Mouse (Mus musculus) G1E (cell line): Measurements from ENCODE around the gene Ugdh.

Source experiments
- CTCF ChIP-seq: IDR thresholded peaks from 2 replicates; pipeline ENCODE4 v1.5.1; 2012; ENCODE audit warnings: low read depth, low read length, inconsistent platforms, mixed read lengths
- GATA1 ChIP-seq: IDR thresholded peaks from 2 replicates; pipeline ENCODE4 v1.6.1; 2012; ENCODE audit warnings: borderline replicate concordance, low read length, inconsistent platforms, mixed read lengths
- GATA2 ChIP-seq: IDR thresholded peaks from 2 replicates; pipeline ENCODE4 v1.6.1; 2012; ENCODE audit warnings: low read depth, low read length, inconsistent platforms, borderline replicate concordance
- POLR2AphosphoS5 ChIP-seq: IDR thresholded peaks from 2 replicates; pipeline ENCODE4 v1.6.1; 2012; ENCODE audit warnings: low read depth, low read length, inconsistent platforms; ENCODE audit not compliant: insufficient replicate concordance
- TAL1 ChIP-seq: conservative IDR thresholded peaks from 2 replicates; pipeline ENCODE4 v1.6.1; 2012; ENCODE audit warnings: low read depth, low read length, inconsistent platforms, mixed read lengths

GRCm38 (mm10) chr5:65478224-65478623, 42.5 kb upstream of the Ugdh start:
- TF ChIP-seq CTCF (no peak), TAL1 (no peak), GATA1 (no peak), GATA2 (no peak), POLR2AphosphoS5 (no peak)
